Mouse (Mus musculus): Measurements from ENCODE around the gene Arrb2. TPM values are rescaled to one million over a fixed set of nuclear protein-coding genes. Genes with fewer than 3 reads are reported as not detected.

Arrb2 gene
- 19.0 and 24.1 TPM in 2 replicates for polyA plus RNA-seq (2014; fragmentation: Nextera tagmentation; extraction: Ambion mirVana)

GRCm38 (mm10) chr11:70432048-70432894 is at the start of gene Arrb2:
Gene Arrb2, plus strand, starts transcription at chr11:70432635.
- peak within 1 kb of the TSS; percentile 80 for H3K4me2 ChIP-seq (ENCODE audit: low read depth, low read length)
- H3K27ac ChIP-seq (replicated peaks; ENCODE audit: low read depth, low read length) = peak within 1 kb of the TSS; percentile 87
- no peaks in the 10 kb centered on the region for H3K27me3 ChIP-seq (replicated peaks; ENCODE audit: control insufficient read depth, insufficient read depth, low read length)
- peaks cover 16% of the 10 kb centered on the region; the same call in 1 of the 2 replicates for H3K36me3 ChIP-seq (ENCODE audit: control insufficient read depth, insufficient read depth, low read length)
- peak within 1 kb of the TSS; percentile 85 for H3K9ac ChIP-seq (ENCODE audit: low read depth, low read length)
- WGBS = under 1% methylated on average over 60 of the region's 75 CpGs
- H3K4me3 ChIP-seq (ENCODE audit: low read depth, low read length) = peak within 1 kb of the TSS; percentile 85
- DNase-seq (ENCODE audit: low spot score) (peak; percentile 99), ATAC-seq (ENCODE audit: low read depth) (peak; percentile 96)
- peaks cover 13% of the 10 kb centered on the region; the same call in 1 of the 2 replicates for H3K4me1 ChIP-seq (ENCODE audit: control insufficient read depth, insufficient read depth, low read length)
- H3K9me3 ChIP-seq (ENCODE audit: control insufficient read depth, low read length) = no peaks in the 10 kb centered on the region

- ATAC-seq (ENCODE audit: low read depth) (no peak), DNase-seq (ENCODE audit: low spot score) (no peak)
- no peaks in the 10 kb centered on the region for H3K4me1 ChIP-seq (ENCODE audit: control insufficient read depth, insufficient read depth, low read length)
- 0 out of 2 replicates have a peak, but pooled peaks cover 11% of the 10 kb centered on the region for H3K36me3 ChIP-seq (ENCODE audit: control insufficient read depth, insufficient read depth, low read length)
- H3K27me3 ChIP-seq (replicated peaks; ENCODE audit: control insufficient read depth, insufficient read depth, low read length) = no peaks in the 10 kb centered on the region
- H3K9ac ChIP-seq (ENCODE audit: low read depth, low read length) = no peak overlapping the region
- H3K4me2 ChIP-seq (ENCODE audit: low read depth, low read length) = no peak overlapping the region
- no peak overlapping the region for H3K27ac ChIP-seq (replicated peaks; ENCODE audit: low read depth, low read length)
- H3K9me3 ChIP-seq (ENCODE audit: control insufficient read depth, low read length) = no peaks in the 10 kb centered on the region
- no peak overlapping the region for H3K4me3 ChIP-seq (ENCODE audit: low read depth, low read length)
- 87% methylated on average over 3 of the region's 3 CpGs for WGBS
Observed at GRCm38 (mm10) chr11:70384136-70384535, 48.3 kb upstream of the Arrb2 start.

- Histone ChIP-seq H3K9me3 (ENCODE audit: control insufficient read depth, low read length) (no peaks in the 10 kb centered on the region), H3K36me3 (ENCODE audit: control insufficient read depth, insufficient read depth, low read length) (peaks cover 22% of the 10 kb centered on the region; the same call in 1 of the 2 replicates), H3K4me2 (ENCODE audit: low read depth, low read length) (no peak overlapping the region), H3K27me3 (replicated peaks; ENCODE audit: control insufficient read depth, insufficient read depth, low read length) (no peaks in the 10 kb centered on the region), H3K9ac (ENCODE audit: low read depth, low read length) (no peak overlapping the region), H3K27ac (replicated peaks; ENCODE audit: low read depth, low read length) (no peak overlapping the region), H3K4me1 (ENCODE audit: control insufficient read depth, insufficient read depth, low read length) (no peaks in the 10 kb centered on the region), H3K4me3 (ENCODE audit: low read depth, low read length) (no peak overlapping the region)
- WGBS = 86% methylated on average over 5 of the region's 5 CpGs
- ATAC-seq (ENCODE audit: low read depth) (no peak), DNase-seq (ENCODE audit: low spot score) (no peak)
Observed at GRCm38 (mm10) chr11:70387436-70387835, 45.0 kb upstream of the Arrb2 start.

GRCm38 (mm10) chr11:70389421-70389820 is 43.0 kb upstream of the Arrb2 start:
- no peak overlapping the region for H3K27ac ChIP-seq (replicated peaks; ENCODE audit: low read depth, low read length)
- DNase-seq (ENCODE audit: low spot score) = no peak
- WGBS = 82% methylated on average over 5 of the region's 5 CpGs
- H3K9me3 ChIP-seq (ENCODE audit: control insufficient read depth, low read length) = no peaks in the 10 kb centered on the region
- no peak overlapping the region for H3K4me3 ChIP-seq (ENCODE audit: low read depth, low read length)
- H3K36me3 ChIP-seq (ENCODE audit: control insufficient read depth, insufficient read depth, low read length) = peaks cover 34% of the 10 kb centered on the region
- H3K9ac ChIP-seq (ENCODE audit: low read depth, low read length) = no peak overlapping the region
- no peak overlapping the region for H3K4me2 ChIP-seq (ENCODE audit: low read depth, low read length)
- ATAC-seq (ENCODE audit: low read depth) = no peak
- H3K27me3 ChIP-seq (replicated peaks; ENCODE audit: control insufficient read depth, insufficient read depth, low read length) = no peaks in the 10 kb centered on the region
- H3K4me1 ChIP-seq (ENCODE audit: control insufficient read depth, insufficient read depth, low read length) = no peaks in the 10 kb centered on the region

- Histone ChIP-seq H3K4me1 (ENCODE audit: control insufficient read depth, insufficient read depth, low read length) (peaks cover under 1% of the 10 kb centered on the region; the same call in 1 of the 2 replicates), H3K9me3 (ENCODE audit: control insufficient read depth, low read length) (no peaks in the 10 kb centered on the region), H3K36me3 (ENCODE audit: control insufficient read depth, insufficient read depth, low read length) (peaks cover 78% of the 10 kb centered on the region), H3K27me3 (replicated peaks; ENCODE audit: control insufficient read depth, insufficient read depth, low read length) (no peaks in the 10 kb centered on the region), H3K9ac (ENCODE audit: low read depth, low read length) (0 out of 2 replicates have a peak overlapping the region, but pooled peaks have one; percentile 16), H3K27ac (replicated peaks; ENCODE audit: low read depth, low read length) (no peak overlapping the region), H3K4me2 (ENCODE audit: low read depth, low read length) (no peak overlapping the region), H3K4me3 (ENCODE audit: low read depth, low read length) (no peak overlapping the region)
- DNase-seq (ENCODE audit: low spot score) = peak; percentile 27
- ATAC-seq (ENCODE audit: low read depth) = no peak
- WGBS = 66% methylated on average over 2 of the region's 2 CpGs
Observed at GRCm38 (mm10) chr11:70403598-70403997, 28.8 kb upstream of the Arrb2 start.

- H3K4me1 ChIP-seq (ENCODE audit: control insufficient read depth, insufficient read depth, low read length) = peaks cover 6% of the 10 kb centered on the region; the same call in 1 of the 2 replicates
- peak within 1 kb of the TSS; percentile 99 for H3K9ac ChIP-seq (ENCODE audit: low read depth, low read length)
- 0 out of 2 replicates have a peak, but pooled peaks cover 17% of the 10 kb centered on the region for H3K36me3 ChIP-seq (ENCODE audit: control insufficient read depth, insufficient read depth, low read length)
- DNase-seq (ENCODE audit: low spot score) = peak; percentile 98
- WGBS = under 1% methylated on average over 50 of the region's 59 CpGs
- peak within 1 kb of the TSS; percentile 100 for H3K4me3 ChIP-seq (ENCODE audit: low read depth, low read length)
- peak within 1 kb of the TSS; percentile 74 for H3K4me2 ChIP-seq (ENCODE audit: low read depth, low read length)
- peak within 1 kb of the TSS; percentile 68 for H3K27ac ChIP-seq (replicated peaks; ENCODE audit: low read depth, low read length)
- no peaks in the 10 kb centered on the region for H3K27me3 ChIP-seq (replicated peaks; ENCODE audit: control insufficient read depth, insufficient read depth, low read length)
- H3K9me3 ChIP-seq (ENCODE audit: control insufficient read depth, low read length) = no peaks in the 10 kb centered on the region
- ATAC-seq (ENCODE audit: low read depth) = peak; percentile 99
Observed at GRCm38 (mm10) chr11:70409594-70410296, 22.7 kb upstream of the Arrb2 start, which contains the start of gene Pelp1. Gene Pelp1, minus strand, starts transcription at chr11:70410031.

- H3K4me3 ChIP-seq (ENCODE audit: low read depth, low read length) = peak overlapping the region; percentile 100
- 58% methylated on average over 6 of the region's 6 CpGs for WGBS
Observed at GRCm38 (mm10) chr11:70410297-70410643, 22.2 kb upstream of the Arrb2 start.

GRCm38 (mm10) chr11:70412591-70412990 is 19.8 kb upstream of the Arrb2 start:
- Histone ChIP-seq H3K4me1 (ENCODE audit: control insufficient read depth, insufficient read depth, low read length) (peaks cover 6% of the 10 kb centered on the region; the same call in 1 of the 2 replicates), H3K4me2 (ENCODE audit: low read depth, low read length) (no peak overlapping the region), H3K27me3 (replicated peaks; ENCODE audit: control insufficient read depth, insufficient read depth, low read length) (no peaks in the 10 kb centered on the region), H3K9ac (ENCODE audit: low read depth, low read length) (no peak overlapping the region), H3K27ac (replicated peaks; ENCODE audit: low read depth, low read length) (no peak overlapping the region), H3K36me3 (ENCODE audit: control insufficient read depth, insufficient read depth, low read length) (no peaks in the 10 kb centered on the region), H3K4me3 (ENCODE audit: low read depth, low read length) (no peak overlapping the region), H3K9me3 (ENCODE audit: control insufficient read depth, low read length) (no peaks in the 10 kb centered on the region)
- ATAC-seq (ENCODE audit: low read depth) (no peak), DNase-seq (ENCODE audit: low spot score) (no peak)
- WGBS = 78% methylated on average over 5 of the region's 5 CpGs

More at GRCm38 (mm10) chr11:70410297-70410643, 22.2 kb upstream of the Arrb2 start:
- peak overlapping the region; percentile 68; the same call in 1 of the 2 replicates for H3K27ac ChIP-seq (replicated peaks; ENCODE audit: low read depth, low read length)
- H3K4me2 ChIP-seq (ENCODE audit: low read depth, low read length) = peak overlapping the region; percentile 74
- H3K36me3 ChIP-seq (ENCODE audit: control insufficient read depth, insufficient read depth, low read length) = 0 out of 2 replicates have a peak, but pooled peaks cover 12% of the 10 kb centered on the region
- H3K4me1 ChIP-seq (ENCODE audit: control insufficient read depth, insufficient read depth, low read length) = peaks cover 6% of the 10 kb centered on the region; the same call in 1 of the 2 replicates
- no peak for DNase-seq (ENCODE audit: low spot score)
- ATAC-seq (ENCODE audit: low read depth) = no peak
- H3K9me3 ChIP-seq (ENCODE audit: control insufficient read depth, low read length) = no peaks in the 10 kb centered on the region
- no peaks in the 10 kb centered on the region for H3K27me3 ChIP-seq (replicated peaks; ENCODE audit: control insufficient read depth, insufficient read depth, low read length)
- peak overlapping the region; percentile 99 for H3K9ac ChIP-seq (ENCODE audit: low read depth, low read length)

All from embryonic facial prominence, embryonic 14.5 days (tissue).